Mouse (Mus musculus): ENCODE data around the gene Cfap73.

DNA sequence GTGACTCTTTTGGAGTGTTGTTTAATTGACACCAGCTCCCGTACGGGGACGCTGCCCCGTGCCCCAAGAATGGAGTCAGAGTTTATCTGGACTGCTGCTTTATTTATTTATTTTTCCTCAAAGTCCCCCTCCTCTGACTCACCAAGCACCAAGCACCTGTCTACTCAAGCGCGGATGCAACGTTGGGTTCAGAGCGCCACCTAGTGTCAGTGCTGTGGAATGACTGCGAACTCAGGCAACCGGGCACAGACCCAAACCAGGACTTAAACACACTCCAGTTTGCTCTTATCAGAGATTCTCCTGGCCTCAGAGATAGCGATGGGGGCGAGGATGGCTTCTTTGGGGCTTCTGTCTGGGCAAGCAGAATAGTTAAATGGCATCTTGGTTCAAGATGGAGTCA is 39.6 kb upstream of the Cfap73 start:
- TF ChIP-seq POLR2A (IDR thresholded peaks at IDR 0.05; ENCODE audit: borderline replicate concordance, insufficient read depth, low read length) (no peak), CTCF (IDR thresholded peaks at IDR 0.05; ENCODE audit: borderline replicate concordance, insufficient read depth, low read depth, low read length) (peak; percentile 99)

All from cerebellum, adult 2 months (tissue).